Comparison of ENCODE assay signal across 29 mouse cellular contexts in the genomic region with DNA sequence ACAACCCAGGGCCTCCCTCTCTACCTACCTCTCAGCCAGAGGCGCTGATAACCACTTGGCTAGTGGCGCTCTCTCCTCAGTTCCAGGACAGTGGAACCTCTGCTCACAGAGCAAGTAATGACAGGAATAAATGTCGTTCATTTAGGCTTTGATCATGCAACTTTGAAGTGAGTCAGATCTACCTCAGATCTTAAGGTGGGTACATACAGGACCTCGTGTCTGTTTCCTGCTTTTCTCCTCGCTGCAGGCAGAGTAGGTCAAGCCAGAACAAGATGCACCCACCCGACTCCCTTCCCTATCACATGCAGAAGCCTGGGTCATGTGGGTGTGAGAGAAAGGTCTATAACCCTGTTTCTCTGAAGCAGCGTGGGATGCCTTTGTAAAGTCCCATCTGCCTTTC. TPM values are rescaled to one million over a fixed set of nuclear protein-coding genes. Genes with fewer than 3 reads are reported as not detected.
"Had no signal": no experiment of that assay in that cellular context is flagged by ENCODE, and none has a peak within 500 bp of the region (broad histone marks: within the 10 kb centered on the region; RNA-seq: fewer than 3 reads in every experiment).

Wfdc11 (minus strand) TSS at position 101 of the 400 bp plus-strand sequence.

- H3K4me3 ChIP-seq: intestine, embryonic 15.5 days; limb, embryonic 12.5 days; limb, embryonic 15.5 days; midbrain, embryonic 12.5 days; midbrain, embryonic 15.5 days; neural tube, embryonic 12.5 days; neural tube, embryonic 15.5 days; stomach, embryonic 15.5 days had no signal

- H3K27ac ChIP-seq: intestine, embryonic 15.5 days; limb, embryonic 12.5 days; limb, embryonic 15.5 days; liver, embryonic 14.5 days; macrophage; midbrain, embryonic 12.5 days; midbrain, embryonic 15.5 days; neural tube, embryonic 12.5 days; neural tube, embryonic 15.5 days; stomach, embryonic 15.5 days had no signal

- H3K4me1 ChIP-seq: midbrain, embryonic 12.5 days; neural tube, embryonic 12.5 days had no signal

- ATAC-seq: intestine, embryonic 15.5 days; lung, postnatal 0 days; midbrain, embryonic 15.5 days had no signal

- H3K9me3 ChIP-seq: limb, embryonic 15.5 days; midbrain, embryonic 12.5 days; midbrain, embryonic 15.5 days; neural tube, embryonic 12.5 days; neural tube, embryonic 15.5 days; stomach, embryonic 15.5 days had no signal

- DNase-seq: kidney, adult 11 months; kidney, adult 8-10 months; kidney, postnatal 14 days; kidney, postnatal 4 days; left cerebral cortex, postnatal 4 days; lung, embryonic 14.5 days; spleen, adult 18-20 months; thymus, adult 2 months; thymus, postnatal 14 days; thymus, postnatal 4 days had no signal

- H3K4me2 ChIP-seq: intestine, embryonic 15.5 days; limb, embryonic 12.5 days; limb, embryonic 15.5 days; liver, embryonic 11.5 days; lung, embryonic 14.5 days; midbrain, embryonic 12.5 days; midbrain, embryonic 15.5 days; neural tube, embryonic 12.5 days; neural tube, embryonic 15.5 days; stomach, embryonic 15.5 days had no signal

- H3K36me3 ChIP-seq: intestine, embryonic 15.5 days; limb, embryonic 12.5 days; limb, embryonic 15.5 days; midbrain, embryonic 12.5 days; midbrain, embryonic 15.5 days; neural tube, embryonic 12.5 days; neural tube, embryonic 15.5 days; stomach, embryonic 15.5 days had no signal

- H3K9ac ChIP-seq: intestine, embryonic 15.5 days; limb, embryonic 12.5 days; limb, embryonic 15.5 days; liver, embryonic 14.5 days; liver, postnatal 0 days; lung, embryonic 14.5 days; midbrain, embryonic 12.5 days; midbrain, embryonic 15.5 days; neural tube, embryonic 12.5 days; neural tube, embryonic 15.5 days; stomach, embryonic 15.5 days had no signal

- H3K27me3 ChIP-seq: intestine, embryonic 15.5 days; limb, embryonic 12.5 days; limb, embryonic 15.5 days; midbrain, embryonic 12.5 days; midbrain, embryonic 15.5 days; neural tube, embryonic 12.5 days; neural tube, embryonic 15.5 days; stomach, embryonic 15.5 days had no signal

RNA-seq across cellular contexts. Expression of gene Wfdc11, which starts in this region (rescaled TPM):
- total RNA-seq: layer of hippocampus, adult 18-20 months; layer of hippocampus, postnatal 14 days; left cerebral cortex, adult 8-10 months; left cerebral cortex, postnatal 14 days; left cerebral cortex, postnatal 4 days; megakaryocyte, adult 5-6 weeks had no signal
- polyA plus RNA-seq: intestine, embryonic 15.5 days; kidney, embryonic 16.5 days; limb, embryonic 12.5 days; limb, embryonic 15.5 days; liver, embryonic 11.5 days; liver, embryonic 14.5 days; liver, postnatal 0 days; lung, embryonic 14.5 days; lung, postnatal 0 days; macrophage; midbrain, embryonic 12.5 days; midbrain, embryonic 15.5 days; neural tube, embryonic 12.5 days; neural tube, embryonic 15.5 days; stomach, embryonic 15.5 days; thymus, adult 2 months had no signal
